Mouse (Mus musculus): ENCODE measurements around the gene Ptprh.
"Not testable (repeated sequence)": the region's sequence is repeated elsewhere in the genome, so short reads cannot be mapped to it uniquely, and the experiment has no call there.

The Ptprh gene

GRCm38 (mm10) chr7:4602969-4603368, 872 bp downstream of the Ptprh start:
- no peak for DNase-seq (ENCODE audit: low spot score)

GRCm38 (mm10) chr7:4597046-4597445, 6.8 kb downstream of the Ptprh start:
- DNase-seq (ENCODE audit: low spot score) = not testable (repeated sequence)

- DNase-seq (ENCODE audit: low spot score) = not testable (repeated sequence)
Measured at GRCm38 (mm10) chr7:4581481-4581880, 22.4 kb downstream of the Ptprh start.

- DNase-seq (ENCODE audit: low spot score) = not testable (repeated sequence)
Measured at GRCm38 (mm10) chr7:4572361-4572760, 31.5 kb downstream of the Ptprh start.

GRCm38 (mm10) chr7:4562660-4563059, 41.2 kb downstream of the Ptprh start:
- DNase-seq (ENCODE audit: low spot score) = no peak

- no peak for DNase-seq (ENCODE audit: low spot score)
Measured at GRCm38 (mm10) chr7:4557167-4557560, 46.7 kb downstream of the Ptprh start.

- peak; percentile 67 for DNase-seq (ENCODE audit: low spot score)
Measured at GRCm38 (mm10) chr7:4556256-4557166, 47.3 kb downstream of the Ptprh start.

GRCm38 (mm10) chr7:4547221-4547641, 56.6 kb downstream of the Ptprh start, which contains the start of gene Syt5:
Syt5 (minus strand) TSS chr7:4547541.
- DNase-seq (ENCODE audit: low spot score) = no peak

- DNase-seq (ENCODE audit: low spot score) = peak; percentile 86
Measured at GRCm38 (mm10) chr7:4546591-4547131, 57.2 kb downstream of the Ptprh start.

GRCm38 (mm10) chr7:4546050-4546449, 57.8 kb downstream of the Ptprh start:
- DNase-seq (ENCODE audit: low spot score) = no peak

- no peak for DNase-seq (ENCODE audit: low spot score)
Measured at GRCm38 (mm10) chr7:4542013-4542412, 61.8 kb downstream of the Ptprh start.

GRCm38 (mm10) chr7:4541344-4541743, 62.5 kb downstream of the Ptprh start:
- no peak for DNase-seq (ENCODE audit: low spot score)

GRCm38 (mm10) chr7:4539019-4539418, 64.8 kb downstream of the Ptprh start:
- no peak for DNase-seq (ENCODE audit: low spot score)

- no peak for DNase-seq (ENCODE audit: low spot score)
Measured at GRCm38 (mm10) chr7:4537181-4537580, 66.7 kb downstream of the Ptprh start.

GRCm38 (mm10) chr7:4536369-4536768, 67.5 kb downstream of the Ptprh start:
- no peak for DNase-seq (ENCODE audit: low spot score)

GRCm38 (mm10) chr7:4532005-4532729, 71.7 kb downstream of the Ptprh start, which contains the start of gene Dnaaf3:
Dnaaf3 (minus strand) TSS chr7:4532453.
- no peak for DNase-seq (ENCODE audit: low spot score)

- not testable (repeated sequence) for DNase-seq (ENCODE audit: low spot score)
Measured at GRCm38 (mm10) chr7:4530166-4530565, 73.7 kb downstream of the Ptprh start.

- DNase-seq (ENCODE audit: low spot score) = no peak
Measured at GRCm38 (mm10) chr7:4527302-4527689, 76.5 kb downstream of the Ptprh start.

GRCm38 (mm10) chr7:4526341-4527301, 77.2 kb downstream of the Ptprh start:
- DNase-seq (ENCODE audit: low spot score) = no peak

GRCm38 (mm10) chr7:4524212-4524922, 79.5 kb downstream of the Ptprh start, which contains the start of gene Tnni3:
Tnni3 (minus strand) TSS chr7:4524229.
- DNase-seq (ENCODE audit: low spot score) = not testable (repeated sequence)
